Mouse (Mus musculus) gastrocnemius, adult 8-10 months (tissue): ENCODE measurements around the gene Gm10271. TPM values are rescaled to one million over a fixed set of nuclear protein-coding genes. Genes with fewer than 3 reads are reported as not detected.

ENCODE experiments used
- DNase-seq, 2 experiments: peaks; one replicate each; pipeline ENCODE4 v3.0.0; 2022; ENCODE audit warnings: low spot score in 2 of 2
- total RNA-seq, 4 experiments: library from RNA; stranded (reverse); gene quantifications; 2 replicates each; pipeline ENCODE4 v1.2.4; 2022

Gene Gm10271
- total RNA-seq, 4 experiments from 2014 or later: not detected

GRCm38 (mm10) chr10:116978841-116979240 lies 6.4 kb upstream of the Gm10271 start:
- no peak for DNase-seq

DNA sequence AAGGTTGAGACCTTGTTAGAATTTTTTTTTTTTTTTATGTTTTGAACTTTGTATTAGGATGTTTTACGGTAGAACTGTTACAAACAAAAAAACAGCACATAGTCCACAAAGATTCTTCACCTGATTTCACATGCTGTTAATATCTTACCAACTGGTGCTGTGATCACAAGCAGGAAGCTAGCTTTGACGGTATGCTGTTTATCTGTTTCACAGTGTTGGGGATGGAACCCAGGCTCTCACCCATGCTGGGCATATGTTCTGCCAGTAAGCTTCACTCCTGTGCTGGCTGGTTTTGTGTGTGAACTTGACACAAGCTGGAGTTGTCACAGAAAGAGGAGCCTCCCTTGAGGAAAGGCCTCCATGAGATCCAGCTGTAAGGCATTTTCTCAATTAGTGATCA lies 5.4 kb upstream of the Gm10271 start:
- no peak for DNase-seq

DNA sequence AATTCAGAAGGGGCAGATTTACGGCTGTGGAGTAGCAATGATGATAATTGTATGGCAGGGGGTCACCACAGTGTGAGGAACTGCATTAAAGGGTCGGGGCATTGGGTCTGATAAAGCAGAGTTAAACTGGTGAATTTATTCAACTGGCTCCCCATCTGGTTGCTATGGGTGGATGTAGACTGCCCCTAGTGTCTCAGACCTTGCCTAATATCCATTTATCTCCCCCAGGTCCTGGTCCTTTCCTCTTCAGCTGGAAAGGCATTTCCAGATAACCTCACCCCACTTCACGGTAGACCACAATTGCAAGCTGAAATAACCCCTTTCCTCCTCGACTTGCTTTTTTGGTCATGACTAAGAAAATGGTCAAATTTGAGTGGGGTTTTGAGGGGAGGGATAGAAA lies 5.0 kb upstream of the Gm10271 start:
- no peak for DNase-seq

GRCm38 (mm10) chr10:116968741-116969140 lies 3.7 kb downstream of the Gm10271 start:
- DNase-seq: no peak

GRCm38 (mm10) chr10:116966065-116966464 lies 6.3 kb downstream of the Gm10271 start:
- DNase-seq: no peak

- DNase-seq: no peak
These were observed 7.1 kb downstream of the Gm10271 start for GRCm38 (mm10) chr10:116965297-116965696.

DNA sequence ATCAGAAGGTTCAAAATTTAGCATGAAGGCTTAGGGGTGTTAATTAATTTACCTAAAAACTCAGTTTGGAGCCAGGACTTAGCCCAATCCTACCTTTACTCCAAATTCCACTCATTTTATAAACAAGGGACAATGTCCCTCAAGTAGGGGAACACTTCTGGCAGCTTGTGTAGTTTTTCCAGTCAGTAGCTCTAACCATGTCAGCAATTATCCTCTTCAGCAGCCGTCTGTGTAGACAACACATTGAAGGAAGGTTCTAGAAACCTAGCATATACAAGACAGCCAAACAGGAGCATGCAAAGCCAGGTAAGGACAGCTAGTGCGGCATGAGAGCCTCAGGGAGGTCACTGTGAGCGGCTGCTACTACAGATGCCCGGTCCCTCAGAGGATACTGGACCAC lies 7.8 kb downstream of the Gm10271 start:
- no peak for DNase-seq

DNA sequence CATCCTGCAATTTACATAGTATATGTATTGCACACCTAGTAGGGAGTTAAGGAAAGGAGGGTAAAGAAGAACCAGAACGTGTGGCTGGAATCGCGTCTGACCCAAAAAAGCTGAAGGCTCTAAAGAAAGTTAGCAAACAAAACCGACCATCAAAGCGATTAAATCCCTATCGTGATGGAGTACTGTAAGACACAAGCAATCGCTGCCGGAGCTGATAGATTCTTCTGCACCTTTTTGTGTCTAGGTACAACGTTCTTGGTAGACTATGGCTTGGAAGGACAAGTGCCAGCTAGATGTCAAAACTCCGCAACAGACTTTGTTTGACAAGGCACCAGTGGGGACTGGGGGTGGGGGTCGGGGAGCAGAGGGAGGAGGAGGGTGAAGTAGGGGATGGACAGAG lies 8.3 kb downstream of the Gm10271 start:
- DNase-seq: no peak

- no peak for DNase-seq
These were observed 9.6 kb downstream of the Gm10271 start for GRCm38 (mm10) chr10:116962803-116963202.

DNA sequence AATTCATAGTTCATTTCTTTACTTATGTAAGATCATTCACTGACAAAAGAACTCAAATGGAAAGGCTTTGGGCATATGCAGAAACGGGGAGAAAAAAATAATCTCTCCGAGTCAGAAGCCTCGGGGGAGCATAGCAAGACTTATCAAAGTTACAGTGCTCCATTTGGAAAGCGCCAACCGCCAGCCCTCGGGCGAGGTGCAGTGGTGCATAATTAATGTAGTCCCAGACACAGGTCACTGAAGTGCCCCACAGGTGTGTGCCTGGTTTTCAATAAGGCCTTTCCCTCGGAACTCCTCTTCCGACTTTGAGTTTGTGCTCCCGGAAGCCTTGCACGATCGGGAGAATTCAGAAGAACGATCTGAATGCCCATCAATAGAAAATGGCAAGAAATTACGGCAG lies 10.3 kb downstream of the Gm10271 start:
- DNase-seq: no peak

GRCm38 (mm10) chr10:116957867-116958551 lies 14.4 kb downstream of the Gm10271 start:
- no peak for DNase-seq

GRCm38 (mm10) chr10:116956483-116957158 lies 15.8 kb downstream of the Gm10271 start:
- DNase-seq: no peak

- no peak for DNase-seq
These were observed 17.2 kb downstream of the Gm10271 start for GRCm38 (mm10) chr10:116955191-116955590.

- DNase-seq: no peak
These were observed 21.5 kb downstream of the Gm10271 start for GRCm38 (mm10) chr10:116950886-116951285.

- DNase-seq: peak; percentile 79 to 82
These were observed 22.2 kb downstream of the Gm10271 start, which contains the start of gene Rab3ip for GRCm38 (mm10) chr10:116950009-116950769. TSS of gene Rab3ip (minus strand) at chr10:116950769.

- DNase-seq: peak in 1 of 2 experiments; percentile 16
These were observed 23.0 kb downstream of the Gm10271 start for GRCm38 (mm10) chr10:116949111-116950008.

DNA sequence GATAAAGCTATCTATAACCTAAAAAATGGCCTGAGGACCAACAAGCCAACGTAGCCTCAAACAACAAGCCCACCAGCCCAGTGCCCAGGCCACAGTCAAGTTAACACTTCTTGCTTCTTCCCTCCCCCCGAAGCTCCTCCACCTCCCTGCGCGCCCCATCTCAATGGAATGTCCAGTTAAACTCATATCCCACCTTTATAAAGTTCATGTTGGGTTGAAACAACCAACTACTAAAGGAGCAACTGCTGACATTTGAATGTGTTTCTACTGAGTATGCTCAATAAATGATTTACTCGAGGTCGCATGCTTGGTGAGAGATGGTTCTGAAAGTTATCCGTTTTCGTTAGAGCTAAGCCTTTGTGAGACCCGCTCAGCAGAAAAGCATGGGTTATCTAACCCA lies 24.0 kb downstream of the Gm10271 start:
- DNase-seq: no peak

- no peak for DNase-seq
These were observed 27.5 kb downstream of the Gm10271 start for GRCm38 (mm10) chr10:116944940-116945339.

DNA sequence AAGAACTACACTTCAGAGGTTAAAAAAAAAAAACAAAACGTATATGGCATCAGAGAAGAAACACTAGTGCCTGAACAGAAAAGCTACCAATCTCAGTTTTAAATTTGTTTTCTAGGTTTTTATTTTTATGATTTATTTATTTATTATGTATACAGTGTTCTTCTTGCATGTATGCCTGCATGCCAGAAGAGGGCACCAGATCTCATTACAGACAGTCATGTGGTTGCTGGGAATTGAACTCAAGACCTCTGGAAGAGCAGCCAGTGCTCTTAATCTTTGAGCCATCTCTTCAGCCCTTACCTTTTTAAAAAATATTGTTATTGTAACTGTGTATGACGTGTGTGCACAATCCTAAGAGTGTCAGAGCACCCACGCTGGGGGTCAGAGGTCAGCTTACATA lies 28.3 kb downstream of the Gm10271 start:
- no peak for DNase-seq

DNA sequence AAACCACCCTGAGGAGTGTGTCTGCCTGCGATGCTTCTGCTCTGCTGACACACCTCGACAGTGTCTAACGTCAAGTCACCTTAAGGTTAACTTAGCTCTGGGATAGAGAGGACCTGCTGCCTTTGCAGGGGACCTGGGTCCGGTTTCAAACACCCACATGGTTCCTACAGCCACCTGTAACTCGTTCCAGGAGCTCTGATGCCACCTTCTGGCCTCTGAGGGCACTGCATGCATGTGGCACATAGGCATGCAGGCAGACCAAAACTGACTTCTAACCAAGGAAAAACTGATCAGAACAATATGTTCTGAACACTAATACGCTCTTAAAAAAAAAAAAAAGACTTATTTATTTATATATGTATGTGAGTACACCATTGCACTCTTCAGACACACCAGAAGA lies 29.4 kb downstream of the Gm10271 start:
- DNase-seq: no peak

- no peak for DNase-seq
These were observed 37.4 kb downstream of the Gm10271 start for GRCm38 (mm10) chr10:116935028-116935427.
